ENCODE assay signal across 22 mouse cellular contexts in genomic region chr10:116810738-116811137, GRCm38 (mm10).
A peak's percentile ranks its signal among the peaks of the same experiment; 100 is the strongest.
DNase-seq lines count a peak whose midpoint lies in the region; ATAC-seq and TF ChIP-seq lines count a peak whose summit lies in the region.
"Had no signal": no experiment of that assay in that cellular context is flagged by ENCODE, and none has a peak within 500 bp of the region (broad histone marks: within the 10 kb centered on the region; RNA-seq: fewer than 3 reads in every experiment).

No protein-coding gene starts in this region.

- no peak overlapping the region for H3K9ac ChIP-seq in intestine, postnatal 0 days (ENCODE audit: low read depth, low read length)
- H3K9ac ChIP-seq: forebrain, embryonic 12.5 days; heart, embryonic 12.5 days; liver, embryonic 12.5 days; lung, embryonic 14.5 days; midbrain, embryonic 12.5 days had no signal

- no peaks in the 10 kb centered on the region for H3K27me3 ChIP-seq in intestine, postnatal 0 days (replicated peaks; ENCODE audit: control insufficient read depth, insufficient read depth, low read length)
- H3K27me3 ChIP-seq: forebrain, embryonic 12.5 days; heart, embryonic 12.5 days; liver, embryonic 12.5 days; midbrain, embryonic 12.5 days; Patski had no signal

- intact Hi-C loops in left cerebral cortex, postnatal 36 days (cut with DNase I), result no loop called here

- no peaks in the 10 kb centered on the region; the same call in 1 of the 2 replicates for H3K36me3 ChIP-seq in intestine, postnatal 0 days (ENCODE audit: control insufficient read depth, insufficient read depth)
- H3K36me3 ChIP-seq: forebrain, embryonic 12.5 days; heart, embryonic 12.5 days; liver, embryonic 12.5 days; midbrain, embryonic 12.5 days had no signal

- no peak for ATAC-seq in monocyte, adult 5-6 weeks (replicated peaks; ENCODE audit: insufficient number of reproducible peaks, low FRiP score, low TSS enrichment, poor library complexity, severe bottlenecking)
- no peak for ATAC-seq in intestine, postnatal 0 days
- ATAC-seq: intestine, embryonic 16.5 days; Patski had no signal

- no peak for TF ChIP-seq CTCF in intestine, postnatal 0 days (IDR thresholded peaks at IDR 0.05; ENCODE audit: low read depth)

- peak; percentile 14 to 62 for DNase-seq in frontal cortex, adult 2 months (ENCODE audit: extremely low spot score in 1 of 2, low spot score in 1 of 2)
- DNase-seq in frontal cortex, postnatal 25 days (ENCODE audit: low spot score in 2 of 2), result no peak
- DNase-seq in layer of hippocampus, adult 8-10 months (ENCODE audit: low spot score in 2 of 2), result peak; percentile 9 to 19
- no peak for DNase-seq in layer of hippocampus, adult 11-12 months (ENCODE audit: low spot score)
- peak; percentile 80 for DNase-seq in brain, adult 2 months (ENCODE audit: low read depth, low spot score)
- DNase-seq in left cerebral cortex, postnatal 36 days (ENCODE audit: low spot score in 2 of 2), result peak; percentile 19 to 35
- DNase-seq: cerebellum, postnatal 10 days; embryo, embryonic 11 days; heart, postnatal 36 days; kidney, postnatal 10 days; lung, embryonic 14.5 days; lung, postnatal 4 days; retina, postnatal 1 day; thymus, postnatal 14 days had no signal

- 83% methylated on average over 15 of the region's 15 CpGs for WGBS in intestine, postnatal 0 days

- no peaks in the 10 kb centered on the region for H3K4me1 ChIP-seq in intestine, postnatal 0 days (replicated peaks; ENCODE audit: control insufficient read depth, insufficient read depth, low read length)
- H3K4me1 ChIP-seq: forebrain, embryonic 12.5 days; liver, embryonic 12.5 days; midbrain, embryonic 12.5 days had no signal

- no peak overlapping the region for H3K4me3 ChIP-seq in intestine, postnatal 0 days (ENCODE audit: low read depth, low read length)
- H3K4me3 ChIP-seq: forebrain, embryonic 12.5 days; heart, embryonic 12.5 days; liver, embryonic 12.5 days; midbrain, embryonic 12.5 days had no signal

- H3K4me2 ChIP-seq in intestine, postnatal 0 days (replicated peaks; ENCODE audit: low read depth), result no peak overlapping the region
- H3K4me2 ChIP-seq: forebrain, embryonic 12.5 days; heart, embryonic 12.5 days; liver, embryonic 12.5 days; lung, embryonic 14.5 days; midbrain, embryonic 12.5 days had no signal

- no peak overlapping the region for H3K27ac ChIP-seq in intestine, postnatal 0 days (ENCODE audit: low read depth, low read length)
- H3K27ac ChIP-seq: forebrain, embryonic 12.5 days; liver, embryonic 12.5 days; midbrain, embryonic 12.5 days had no signal

- H3K9me3 ChIP-seq in intestine, postnatal 0 days (ENCODE audit: control insufficient read depth), result no peaks in the 10 kb centered on the region
- H3K9me3 ChIP-seq: forebrain, embryonic 12.5 days; heart, embryonic 12.5 days; liver, embryonic 12.5 days; midbrain, embryonic 12.5 days had no signal

Comparison
In these comparisons a context has a peak if more than half of its experiments do, and no peak if none do; other contexts are left out.
1. DNase-seq: peak in frontal cortex, adult 2 months (2 of 2), layer of hippocampus, adult 8-10 months (2 of 2), brain, adult 2 months (single experiment) and left cerebral cortex, postnatal 36 days (2 of 2); none in frontal cortex, postnatal 25 days (0 of 2) and layer of hippocampus, adult 11-12 months (single experiment).